Mouse (Mus musculus) stomach, postnatal 0 days (tissue): ENCODE data around the gene Rbm33. TPM values are rescaled to one million over a fixed set of nuclear protein-coding genes. Genes with fewer than 3 reads are reported as not detected.

Experiments
- ATAC-seq: fragments of 200-750 bp; cut with Nextera tagmentation; 2 replicates; pipeline ENCODE4 v1.8.0; 2017; ENCODE audit not compliant: low FRiP score, low TSS enrichment
- DNase-seq: peaks from one replicate; pipeline ENCODE4 v3.0.0-alpha.2; 2016; ENCODE audit warnings: low spot score
- H3K27ac ChIP-seq: fragments of 300-500 bp; sonication (generic); replicated peaks from 2 replicates; pipeline ENCODE4 v1.5.1; 2014; ENCODE audit warnings: mild to moderate bottlenecking, control low read depth
- H3K27me3 ChIP-seq: fragments of 300-500 bp; sonication (generic); 2 replicates; pipeline ENCODE4 v1.6.1; 2014; ENCODE audit warnings: low read length; ENCODE audit not compliant: control insufficient read depth, insufficient read depth
- H3K36me3 ChIP-seq: fragments of 300-500 bp; sonication (generic); 2 replicates; pipeline ENCODE4 v1.6.1; 2014; ENCODE audit warnings: low read length, mixed read lengths; ENCODE audit not compliant: control insufficient read depth, insufficient read depth
- H3K4me1 ChIP-seq: fragments of 300-500 bp; sonication (generic); replicated peaks from 2 replicates; pipeline ENCODE4 v1.6.1; 2014; ENCODE audit warnings: antibody characterized with exemption; ENCODE audit not compliant: control insufficient read depth, insufficient read depth
- H3K4me2 ChIP-seq: fragments of 300-500 bp; sonication (generic); replicated peaks from 2 replicates; pipeline ENCODE4 v1.6.1; 2014; ENCODE audit warnings: low read depth, mild to moderate bottlenecking, control low read depth, moderate library complexity
- H3K4me3 ChIP-seq: fragments of 300-500 bp; sonication (generic); 2 replicates; pipeline ENCODE4 v1.5.1; 2014; ENCODE audit warnings: low read depth, low read length, control low read depth
- H3K9ac ChIP-seq: fragments of 300-500 bp; sonication (generic); 2 replicates; pipeline ENCODE4 v1.6.1; 2014; ENCODE audit warnings: mild to moderate bottlenecking, low read length, control low read depth, mixed read lengths
- H3K9me3 ChIP-seq: fragments of 300-500 bp; sonication (generic); 2 replicates; pipeline ENCODE4 v1.6.1; 2016; ENCODE audit warnings: low read length; ENCODE audit not compliant: control insufficient read depth
- CTCF ChIP-seq: IDR thresholded peaks from 2 replicates; pipeline ENCODE4 v1.5.1; 2016; ENCODE audit warnings: antibody characterized with exemption, low read depth, mild to moderate bottlenecking, moderate library complexity
- EP300 ChIP-seq: optimal IDR thresholded peaks from 2 replicates; pipeline ENCODE3; 2016; ENCODE audit warnings: antibody characterized with exemption
- WGBS: fragments of 180-500 bp; shearing (Covaris S2); extraction: QIAGEN DNeasy Blood & Tissue Kit; methylation state at CpG from one replicate; pipeline ENCODE4 v1.1.7; 2014; 5-methylcytosine and 5-hydroxymethylcytosine counted together
- polyA plus RNA-seq: library from polyadenylated mRNA; unstranded; fragments of >200 nt; fragmentation: Nextera tagmentation; extraction: Ambion mirVana; gene quantifications from 2 replicates; pipeline ENCODE4 v1.2.1, GENCODE M21; 2015

The Rbm33 gene
- polyA plus RNA-seq, 1 experiment from 2014 or later: 4.7 TPM

DNA sequence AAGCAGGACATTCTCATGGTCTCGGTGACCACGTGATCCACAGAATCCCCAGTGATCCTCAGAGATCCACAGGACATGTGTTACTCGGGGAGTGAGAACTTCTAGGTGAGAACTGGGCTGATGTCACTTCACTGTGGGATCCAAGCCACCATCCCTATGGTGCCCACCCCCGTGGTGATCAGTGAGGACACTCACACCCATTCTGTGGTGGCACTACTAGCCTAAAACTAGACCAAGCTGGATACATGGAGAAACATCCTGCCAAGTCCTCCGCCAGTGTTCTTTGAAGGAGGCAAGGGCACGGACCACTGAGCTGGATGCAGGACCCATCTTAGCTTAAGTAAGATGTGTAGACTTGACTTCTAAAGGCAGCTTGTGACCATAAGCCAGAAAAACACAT, 17.6 kb upstream of the Rbm33 start:
- no peak overlapping the region for H3K9ac ChIP-seq
- DNase-seq: no peak
- H3K4me2 ChIP-seq: no peak overlapping the region
- no peak overlapping the region for H3K27ac ChIP-seq
- no peak overlapping the region for H3K4me3 ChIP-seq
- no peaks in the 10 kb centered on the region for H3K9me3 ChIP-seq
- no peaks in the 10 kb centered on the region for H3K36me3 ChIP-seq
- TF ChIP-seq CTCF (no peak), EP300 (no peak)
- H3K4me1 ChIP-seq: no peaks in the 10 kb centered on the region
- H3K27me3 ChIP-seq: no peaks in the 10 kb centered on the region
- ATAC-seq: no peak
- 77% methylated on average over 6 of the region's 6 CpGs for WGBS

DNA sequence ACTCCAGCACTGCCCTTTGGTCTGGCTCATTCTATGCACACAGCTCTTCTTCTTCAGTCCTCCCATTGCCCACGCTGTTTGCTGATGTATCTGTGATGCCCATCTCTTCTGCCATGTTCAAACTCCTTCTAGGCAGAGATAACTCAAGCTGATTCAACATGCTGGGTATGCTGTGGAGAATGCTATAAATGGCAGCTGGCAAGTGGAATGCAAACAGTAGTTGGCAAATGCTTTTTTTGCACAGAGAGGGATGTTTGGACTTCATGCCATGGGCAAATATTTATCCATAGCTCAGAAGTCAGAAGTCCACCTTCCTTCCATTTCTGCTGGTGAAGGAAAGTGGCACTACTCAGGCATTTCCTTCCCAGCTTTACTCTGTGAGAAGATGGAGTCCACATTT, 14.2 kb upstream of the Rbm33 start:
- Histone ChIP-seq H3K4me1 (no peaks in the 10 kb centered on the region), H3K4me3 (no peak overlapping the region), H3K27me3 (no peaks in the 10 kb centered on the region), H3K9ac (no peak overlapping the region), H3K27ac (no peak overlapping the region), H3K4me2 (no peak overlapping the region), H3K36me3 (no peaks in the 10 kb centered on the region), H3K9me3 (no peaks in the 10 kb centered on the region)
- TF ChIP-seq CTCF (no peak), EP300 (no peak)
- ATAC-seq (no peak), DNase-seq (peak; percentile 29)
- WGBS: 52% methylated on average over 1 of the region's 1 CpGs

DNA sequence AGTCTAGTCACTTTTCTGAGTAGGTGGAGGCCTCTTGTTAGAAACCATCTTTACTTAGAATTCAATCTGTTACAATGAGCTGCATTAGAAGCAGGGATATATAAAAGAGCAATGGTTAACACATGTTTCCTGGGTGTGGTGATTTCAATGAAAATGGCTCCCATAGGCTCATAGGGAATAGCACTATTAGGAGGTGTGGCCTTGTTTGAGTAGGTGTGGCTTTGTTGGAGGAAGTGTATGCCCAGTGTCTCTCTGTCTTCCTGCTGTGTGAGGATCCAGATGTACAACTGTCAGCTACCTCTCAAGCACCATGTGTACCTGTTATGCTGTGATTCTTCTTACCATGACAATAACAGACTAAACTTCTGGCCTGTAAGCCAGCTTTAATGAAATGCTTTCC, 12.4 kb upstream of the Rbm33 start:
- H3K9ac ChIP-seq: no peak overlapping the region
- no peaks in the 10 kb centered on the region for H3K4me1 ChIP-seq
- no peaks in the 10 kb centered on the region for H3K27me3 ChIP-seq
- ATAC-seq (no peak), DNase-seq (no peak)
- no peak overlapping the region for H3K27ac ChIP-seq
- TF ChIP-seq CTCF: no peak
- no peak for TF ChIP-seq EP300
- no peak overlapping the region for H3K4me2 ChIP-seq
- no peak overlapping the region for H3K4me3 ChIP-seq
- H3K36me3 ChIP-seq: no peaks in the 10 kb centered on the region
- no peaks in the 10 kb centered on the region for H3K9me3 ChIP-seq

DNA sequence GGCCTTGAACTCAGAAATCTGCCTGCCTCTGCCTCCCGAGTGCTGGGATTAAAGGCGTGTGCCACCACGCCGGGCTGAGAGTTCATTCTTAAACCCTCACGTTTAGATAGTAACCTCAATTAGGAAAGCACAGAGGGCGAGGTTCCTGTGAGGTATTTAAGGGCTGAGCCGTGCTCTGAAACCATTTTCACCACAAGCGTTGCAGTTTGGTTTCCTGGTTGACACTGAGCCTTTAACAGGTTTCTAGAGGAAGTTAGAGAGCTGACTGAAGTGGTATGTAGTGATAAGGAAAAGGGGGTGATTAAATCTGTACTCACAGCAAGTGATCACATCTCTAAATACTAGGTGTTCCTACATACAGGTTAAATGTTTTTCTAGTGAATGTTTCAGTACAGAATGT, 1.4 kb upstream of the Rbm33 start:
- Histone ChIP-seq H3K4me3 (no peak overlapping the region), H3K4me1 (0 out of 2 replicates have a peak, but pooled peaks cover 3% of the 10 kb centered on the region), H3K27ac (no peak overlapping the region), H3K4me2 (no peak overlapping the region), H3K27me3 (no peaks in the 10 kb centered on the region), H3K36me3 (no peaks in the 10 kb centered on the region), H3K9ac (no peak overlapping the region), H3K9me3 (no peaks in the 10 kb centered on the region)
- TF ChIP-seq CTCF: no peak
- no peak for TF ChIP-seq EP300
- 61% methylated on average over 8 of the region's 8 CpGs for WGBS
- no peak for ATAC-seq
- DNase-seq: no peak

DNA sequence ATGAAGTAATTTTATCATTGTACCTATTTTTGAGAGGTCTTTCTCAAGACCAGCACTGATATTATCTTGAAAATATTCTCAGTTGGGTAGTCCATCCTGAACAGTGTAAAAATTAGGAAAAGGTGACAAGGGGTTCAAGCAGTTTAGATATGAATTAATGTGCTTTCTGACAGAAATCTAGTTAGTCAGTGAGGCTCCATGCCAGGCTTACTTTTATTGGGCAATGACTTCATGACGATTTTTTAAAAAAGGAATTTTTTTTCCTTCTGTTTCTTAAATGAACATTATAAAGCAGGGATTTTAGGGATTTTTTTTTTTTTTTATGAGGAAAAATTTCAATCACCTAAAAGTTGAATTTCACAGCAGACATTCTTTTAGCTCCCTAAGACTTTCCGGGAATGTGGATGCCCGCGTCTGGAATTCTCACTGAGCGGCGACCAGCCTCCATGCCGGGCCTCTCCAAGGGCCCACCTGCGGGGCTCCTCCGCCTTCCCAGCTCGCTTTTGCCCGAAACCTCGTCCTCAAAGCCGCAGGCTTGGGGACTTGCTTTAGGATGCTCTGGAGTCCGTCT, 685 bp upstream of the Rbm33 start:
- Histone ChIP-seq H3K4me2 (peak overlapping the region; percentile 76), H3K27ac (peak overlapping the region; percentile 99), H3K36me3 (no peaks in the 10 kb centered on the region), H3K9me3 (no peaks in the 10 kb centered on the region), H3K4me3 (peak overlapping the region; percentile 75), H3K27me3 (no peaks in the 10 kb centered on the region), H3K4me1 (peaks cover 6% of the 10 kb centered on the region; the same call in 1 of the 2 replicates), H3K9ac (peak overlapping the region; percentile 100)
- DNase-seq (no peak), ATAC-seq (no peak; the same call in 1 of the 2 replicates)
- 2% methylated on average over 14 of the region's 14 CpGs for WGBS
- TF ChIP-seq EP300: no peak
- no peak for TF ChIP-seq CTCF

DNA sequence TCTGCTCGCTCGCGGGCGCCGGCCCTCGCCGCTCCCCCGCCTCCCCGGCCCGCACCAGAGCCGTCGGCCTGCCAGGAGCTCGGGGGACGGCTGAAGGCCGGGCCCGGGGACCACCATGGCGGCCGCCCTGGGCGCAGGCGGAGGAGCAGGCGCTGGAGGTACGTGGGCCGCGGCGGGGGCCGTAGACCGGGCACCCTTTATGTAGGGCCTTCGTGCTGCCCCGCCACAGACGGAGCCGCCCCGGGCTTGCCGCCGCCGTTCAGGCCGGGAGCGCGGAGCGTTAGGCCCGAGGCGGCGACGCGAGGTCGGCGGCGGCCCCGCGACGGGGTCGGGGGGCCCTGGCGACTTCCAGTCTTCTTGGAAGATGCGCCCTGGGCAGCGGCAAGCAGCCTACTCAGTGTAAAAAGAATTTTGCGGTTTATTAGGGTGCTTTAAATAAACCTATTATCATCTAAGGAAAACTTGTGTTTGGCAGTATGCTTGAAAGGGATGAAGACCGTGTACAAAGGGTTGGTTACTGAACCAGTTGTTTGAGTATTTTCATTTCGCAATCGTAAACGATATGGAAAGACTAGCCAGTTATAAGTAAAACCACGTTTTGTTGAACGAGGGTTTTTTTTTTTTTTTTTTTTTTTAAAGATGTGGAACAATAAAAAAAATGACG, 464 bp downstream of the Rbm33 start:
- Histone ChIP-seq H3K27me3 (no peaks in the 10 kb centered on the region), H3K27ac (peak overlapping the region; percentile 99), H3K4me3 (peak overlapping the region; percentile 75), H3K9me3 (no peaks in the 10 kb centered on the region), H3K9ac (peak overlapping the region; percentile 100), H3K36me3 (no peaks in the 10 kb centered on the region), H3K4me2 (peak overlapping the region; percentile 76), H3K4me1 (peaks cover 6% of the 10 kb centered on the region; the same call in 1 of the 2 replicates)
- ATAC-seq (peak; percentile 16; the same call in 1 of the 2 replicates), DNase-seq (no peak)
- TF ChIP-seq EP300 (no peak), CTCF (no peak)
- WGBS: under 1% methylated on average over 52 of the region's 62 CpGs
